Mouse (Mus musculus) lung, embryonic 14.5 days (tissue): ENCODE results near the gene Olfr1336. TPM values are rescaled to one million over a fixed set of nuclear protein-coding genes. Genes with fewer than 3 reads are reported as not detected.

Source experiments
- ATAC-seq: fragments of 200-750 bp; cut with Nextera tagmentation; 2 replicates; pipeline ENCODE4 v1.8.0; 2017; ENCODE audit warnings: mild to moderate bottlenecking, moderate TSS enrichment, moderate library complexity; ENCODE audit not compliant: insufficient read depth
- DNase-seq: peaks from one replicate; pipeline ENCODE4 v3.0.0-alpha.2; 2015
- H3K27ac ChIP-seq: fragments of 300-500 bp; sonication (generic); 2 replicates; pipeline ENCODE4 v1.5.1; 2014; ENCODE audit warnings: low read depth, mild to moderate bottlenecking, moderate library complexity
- H3K27me3 ChIP-seq: fragments of 300-500 bp; sonication (generic); 2 replicates; pipeline ENCODE4 v1.6.1; 2014; ENCODE audit warnings: low read length, control low read depth; ENCODE audit not compliant: insufficient read depth
- H3K36me3 ChIP-seq: fragments of 300-500 bp; sonication (generic); 2 replicates; pipeline ENCODE4 v1.6.1; 2014; ENCODE audit warnings: control low read depth; ENCODE audit not compliant: insufficient read depth
- H3K4me1 ChIP-seq: fragments of 300-500 bp; sonication (generic); 2 replicates; pipeline ENCODE4 v1.6.1; 2014; ENCODE audit warnings: antibody characterized with exemption, control low read depth; ENCODE audit not compliant: insufficient read depth
- H3K4me2 ChIP-seq: fragments of 300-500 bp; sonication (generic); 2 replicates; pipeline ENCODE4 v1.6.1; 2014; ENCODE audit warnings: mild to moderate bottlenecking
- H3K4me3 ChIP-seq: fragments of 300-500 bp; sonication (generic); 2 replicates; pipeline ENCODE4 v1.5.1; 2014; ENCODE audit warnings: low read depth, low read length
- H3K9ac ChIP-seq: fragments of 300-500 bp; sonication (generic); 2 replicates; pipeline ENCODE4 v1.6.1; 2014
- H3K9me3 ChIP-seq: fragments of 300-500 bp; sonication (generic); 2 replicates; pipeline ENCODE4 v1.6.1; 2016; ENCODE audit warnings: low read depth, low read length, control low read depth
- CTCF ChIP-seq: IDR thresholded peaks from 2 replicates; pipeline ENCODE4 v1.5.1; 2016; ENCODE audit warnings: antibody characterized with exemption, low read depth
- WGBS: fragments of 180-500 bp; shearing (Covaris S2); extraction: QIAGEN DNeasy Blood & Tissue Kit; methylation state at CpG from one replicate; pipeline ENCODE4 v1.1.7; 2014; 5-methylcytosine and 5-hydroxymethylcytosine counted together
- polyA plus RNA-seq: library from polyadenylated mRNA; unstranded; fragments of >200 nt; fragmentation: Nextera tagmentation; extraction: Ambion mirVana; gene quantifications from 2 replicates; pipeline ENCODE4 v1.2.1, GENCODE M21; 2014

The Olfr1336 gene
- polyA plus RNA-seq, 1 experiment from 2014 or later, result not detected

DNA sequence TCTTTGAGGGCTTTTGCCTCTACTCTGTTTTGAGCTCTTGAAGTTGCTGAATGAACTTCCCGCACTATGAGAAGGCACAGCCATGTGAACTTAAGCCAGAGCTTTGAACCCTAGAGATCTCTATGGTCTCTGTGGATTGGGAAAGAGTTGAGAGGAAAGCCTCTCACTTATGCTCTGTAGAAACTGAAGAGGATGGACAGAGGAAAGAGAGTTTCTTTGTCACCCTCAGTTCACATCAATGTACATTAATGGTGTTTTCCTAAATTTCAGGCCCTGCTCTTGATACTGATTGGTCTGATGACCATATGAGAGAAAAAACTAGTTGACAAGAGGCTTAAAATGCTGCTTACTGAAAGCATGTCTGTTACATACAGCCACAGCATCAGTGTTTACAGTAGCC lies 52.7 kb downstream of the Olfr1336 start, which contains the start of gene Olfr1348:
Gene Olfr1348, minus strand, starts transcription at position 101 of the 400 bp plus-strand sequence.
- 88% methylated on average over 1 of the region's 1 CpGs for WGBS
- no peaks in the 10 kb centered on the region for H3K27me3 ChIP-seq
- H3K4me1 ChIP-seq, result no peaks in the 10 kb centered on the region
- H3K27ac ChIP-seq, result no peak within 1 kb of the TSS
- no peak within 1 kb of the TSS for H3K9ac ChIP-seq
- no peaks in the 10 kb centered on the region for H3K36me3 ChIP-seq
- H3K4me2 ChIP-seq, result no peak within 1 kb of the TSS
- no peak within 1 kb of the TSS for H3K4me3 ChIP-seq
- ATAC-seq (no peak), DNase-seq (no peak)
- no peak for TF ChIP-seq CTCF
- no peaks in the 10 kb centered on the region for H3K9me3 ChIP-seq

Other genes with a start within 250 kb of the Olfr1336 start
- not detected in 2 replicates for gene Zscan5b, start 233.9 kb upstream of the Olfr1336 start, polyA plus RNA-seq
- not detected in 2 replicates for gene Epp13, start 203.5 kb upstream of the Olfr1336 start, polyA plus RNA-seq
- 5.8 and 6.0 TPM in 2 replicates for gene Zfp667, start 169.6 kb upstream of the Olfr1336 start, polyA plus RNA-seq
- 5.3 and 6.6 TPM in 2 replicates for gene Zfp583, start 124.9 kb upstream of the Olfr1336 start, polyA plus RNA-seq
- gene Gm3854, start 112.4 kb upstream of the Olfr1336 start, polyA plus RNA-seq, result 1.2 and 1.6 TPM in 2 replicates
- gene Zfp78, start 92.9 kb upstream of the Olfr1336 start, polyA plus RNA-seq, result 2.1 and 2.7 TPM in 2 replicates
- 9.6 and 11.9 TPM in 2 replicates for gene Zfp28, start 72.9 kb upstream of the Olfr1336 start, polyA plus RNA-seq
- 0.22 and 0.61 TPM in 2 replicates for gene Smim17, start 57.5 kb upstream of the Olfr1336 start, polyA plus RNA-seq
- not detected in 2 replicates for gene Gm20715, start 45.9 kb upstream of the Olfr1336 start, polyA plus RNA-seq
- gene Olfr1344, start 17.5 kb upstream of the Olfr1336 start, polyA plus RNA-seq, result not detected in 2 replicates
- gene Olfr1346, start 10.9 kb downstream of the Olfr1336 start, polyA plus RNA-seq, result not detected in 2 replicates
- gene Olfr5, start 30.8 kb downstream of the Olfr1336 start, polyA plus RNA-seq, result not detected in 2 replicates
- gene Olfr1347, start 43.6 kb downstream of the Olfr1336 start, polyA plus RNA-seq, result not detected in 2 replicates
- gene Olfr1348, start 52.6 kb downstream of the Olfr1336 start, polyA plus RNA-seq, result not detected in 2 replicates
- not detected in 2 replicates for gene Olfr1349, start 66.8 kb downstream of the Olfr1336 start, polyA plus RNA-seq
- not detected in 2 replicates for gene Olfr1350, start 108.7 kb downstream of the Olfr1336 start, polyA plus RNA-seq
- 3.2 and 3.6 TPM in 2 replicates for gene Zim1, start 240.3 kb downstream of the Olfr1336 start, polyA plus RNA-seq